Mouse (Mus musculus) heart, postnatal 0 days (tissue): ENCODE data around the gene Asic2. TPM values are rescaled to one million over a fixed set of nuclear protein-coding genes. Genes with fewer than 3 reads are reported as not detected.

ENCODE experiments used
- ATAC-seq: fragments of 200-750 bp; cut with Nextera tagmentation; 2 replicates; pipeline ENCODE4 v1.8.0; 2017; ENCODE audit warnings: low read depth, moderate number of reproducible peaks, moderate library complexity; ENCODE audit not compliant: insufficient read depth
- DNase-seq: peaks from one replicate; pipeline ENCODE4 v3.0.0-alpha.2; 2016; ENCODE audit warnings: low spot score
- H3K27ac ChIP-seq: fragments of 300-500 bp; sonication (generic); 2 replicates; pipeline ENCODE4 v1.5.1; 2014; ENCODE audit warnings: low read depth, mild to moderate bottlenecking
- H3K27me3 ChIP-seq: fragments of 300-500 bp; sonication (generic); 2 replicates; pipeline ENCODE4 v1.6.1; 2014; ENCODE audit warnings: low read length, mixed read lengths; ENCODE audit not compliant: control insufficient read depth, insufficient read depth
- H3K36me3 ChIP-seq: fragments of 300-500 bp; sonication (generic); replicated peaks from 2 replicates; pipeline ENCODE4 v1.6.1; 2014; ENCODE audit warnings: low read length, mixed read lengths; ENCODE audit not compliant: control insufficient read depth, insufficient read depth
- H3K4me1 ChIP-seq: fragments of 300-500 bp; sonication (generic); 2 replicates; pipeline ENCODE4 v1.6.1; 2014; ENCODE audit warnings: antibody characterized with exemption; ENCODE audit not compliant: control insufficient read depth, insufficient read depth
- H3K4me2 ChIP-seq: fragments of 300-500 bp; sonication (generic); 2 replicates; pipeline ENCODE4 v1.6.1; 2014; ENCODE audit warnings: low read depth, mild to moderate bottlenecking, low read length, moderate library complexity
- H3K4me3 ChIP-seq: fragments of 300-500 bp; sonication (generic); 2 replicates; pipeline ENCODE4 v1.5.1; 2014; ENCODE audit warnings: low read depth, low read length
- H3K9ac ChIP-seq: fragments of 300-500 bp; sonication (generic); replicated peaks from 2 replicates; pipeline ENCODE4 v1.6.1; 2014; ENCODE audit warnings: low read depth, low read length, mixed read lengths
- H3K9me3 ChIP-seq: fragments of 300-500 bp; sonication (generic); replicated peaks from 2 replicates; pipeline ENCODE4 v1.6.1; 2016; ENCODE audit warnings: low read length; ENCODE audit not compliant: control insufficient read depth
- CTCF ChIP-seq: IDR thresholded peaks from 2 replicates; pipeline ENCODE4 v1.5.1; 2016; ENCODE audit warnings: antibody characterized with exemption, control low read depth, low read depth
- EP300 ChIP-seq: IDR thresholded peaks from 2 replicates; pipeline ENCODE4 v1.6.1; 2016; ENCODE audit warnings: antibody characterized with exemption, low read depth
- WGBS: fragments of 180-500 bp; shearing (Covaris S2); extraction: QIAGEN DNeasy Blood & Tissue Kit; methylation state at CpG from one replicate; pipeline ENCODE4 v1.1.7; 2014; 5-methylcytosine and 5-hydroxymethylcytosine counted together
- polyA plus RNA-seq: library from polyadenylated mRNA; unstranded; fragments of >200 nt; fragmentation: Nextera tagmentation; extraction: Ambion mirVana; gene quantifications from 2 replicates; pipeline ENCODE4 v1.2.1, GENCODE M21; 2015
- total RNA-seq: library from RNA; depleted of rRNA; stranded (reverse); fragments of >200 nt; gene quantifications from 2 replicates; pipeline ENCODE4 v1.2.3, GENCODE M21; 2014; ENCODE audit warnings: low replicate concordance

Gene Asic2
- total and polyA plus RNA-seq, 2 experiments from 2014 or later = not detected

DNA sequence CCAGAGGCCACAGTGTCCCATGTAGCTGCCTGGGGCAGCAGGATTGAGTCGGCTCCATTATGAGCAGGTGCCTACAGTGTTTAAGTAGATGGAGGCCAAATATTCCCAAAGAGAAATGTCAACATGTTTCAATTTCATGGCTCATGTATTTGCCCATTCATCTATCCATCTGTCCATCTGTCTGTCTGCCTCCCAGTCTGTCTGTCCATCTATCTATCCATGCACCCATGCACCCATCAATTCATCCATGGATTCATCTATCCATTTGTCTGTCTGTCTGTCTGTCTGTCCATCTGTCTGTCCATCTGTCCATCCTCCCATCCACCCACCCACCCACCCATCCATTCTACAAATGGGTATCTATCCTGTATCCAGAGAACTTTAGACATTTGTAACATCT, 861.3 kb downstream of the Asic2 start:
- H3K4me1 ChIP-seq = no peaks in the 10 kb centered on the region
- H3K4me3 ChIP-seq = no peak overlapping the region
- 93% methylated on average over 1 of the region's 1 CpGs for WGBS
- no peaks in the 10 kb centered on the region for H3K9me3 ChIP-seq
- no peak overlapping the region for H3K9ac ChIP-seq
- H3K27ac ChIP-seq = no peak overlapping the region
- H3K27me3 ChIP-seq = no peaks in the 10 kb centered on the region
- H3K36me3 ChIP-seq = no peaks in the 10 kb centered on the region
- DNase-seq (no peak), ATAC-seq (no peak)
- no peak overlapping the region for H3K4me2 ChIP-seq
- TF ChIP-seq CTCF = no peak
- TF ChIP-seq EP300 = no peak

DNA sequence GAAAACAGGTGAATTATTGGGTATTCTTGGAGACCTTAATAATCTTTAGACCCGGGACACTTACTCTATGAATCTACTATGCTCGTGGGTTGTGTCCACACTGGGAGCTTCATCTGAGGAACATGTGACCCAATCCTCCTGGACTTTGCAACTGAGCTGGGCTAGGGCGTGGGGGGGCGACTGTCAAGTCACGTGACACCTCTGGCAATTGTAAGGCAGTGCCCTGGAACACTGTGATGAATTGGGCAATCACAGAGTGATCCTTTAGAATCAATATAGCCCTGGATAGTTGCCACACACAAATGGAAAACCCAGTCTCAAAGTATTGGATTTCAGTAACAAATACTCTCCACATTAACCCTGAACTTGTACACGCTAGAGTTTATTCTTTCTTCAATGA, 867.4 kb downstream of the Asic2 start:
- no peaks in the 10 kb centered on the region for H3K4me1 ChIP-seq
- H3K4me2 ChIP-seq = no peak overlapping the region
- no peak overlapping the region for H3K9ac ChIP-seq
- no peaks in the 10 kb centered on the region for H3K27me3 ChIP-seq
- 73% methylated on average over 6 of the region's 6 CpGs for WGBS
- no peak overlapping the region for H3K27ac ChIP-seq
- no peaks in the 10 kb centered on the region for H3K9me3 ChIP-seq
- TF ChIP-seq EP300 = no peak
- TF ChIP-seq CTCF = no peak
- H3K4me3 ChIP-seq = no peak overlapping the region
- H3K36me3 ChIP-seq = no peaks in the 10 kb centered on the region
- DNase-seq (no peak), ATAC-seq (no peak)

DNA sequence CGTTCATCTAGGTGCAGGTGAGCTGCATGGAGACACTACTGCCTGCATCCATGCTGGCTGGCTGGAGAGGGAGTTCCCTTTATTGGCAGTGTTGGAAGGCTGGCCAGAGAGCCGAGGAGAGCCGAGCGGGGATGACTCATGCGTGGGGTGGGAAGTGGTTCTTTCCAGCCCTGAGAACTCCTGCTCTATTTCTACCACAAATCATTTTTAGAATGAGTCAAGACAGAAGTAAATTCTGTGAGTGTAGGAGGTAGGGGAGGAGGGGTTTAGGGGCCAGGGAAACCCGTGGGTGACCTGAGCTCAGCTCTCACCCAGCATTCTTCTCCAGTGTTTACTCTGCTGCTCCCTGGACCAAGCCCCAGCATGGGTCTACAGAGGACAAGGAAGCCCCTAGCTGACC, 872.2 kb downstream of the Asic2 start:
- WGBS = 27% methylated on average over 6 of the region's 6 CpGs
- Histone ChIP-seq H3K4me2 (no peak overlapping the region), H3K4me1 (no peaks in the 10 kb centered on the region), H3K9me3 (no peaks in the 10 kb centered on the region), H3K4me3 (no peak overlapping the region), H3K27ac (no peak overlapping the region), H3K36me3 (no peaks in the 10 kb centered on the region), H3K9ac (no peak overlapping the region), H3K27me3 (no peaks in the 10 kb centered on the region)
- DNase-seq (no peak), ATAC-seq (no peak)
- no peak for TF ChIP-seq EP300
- TF ChIP-seq CTCF = no peak

DNA sequence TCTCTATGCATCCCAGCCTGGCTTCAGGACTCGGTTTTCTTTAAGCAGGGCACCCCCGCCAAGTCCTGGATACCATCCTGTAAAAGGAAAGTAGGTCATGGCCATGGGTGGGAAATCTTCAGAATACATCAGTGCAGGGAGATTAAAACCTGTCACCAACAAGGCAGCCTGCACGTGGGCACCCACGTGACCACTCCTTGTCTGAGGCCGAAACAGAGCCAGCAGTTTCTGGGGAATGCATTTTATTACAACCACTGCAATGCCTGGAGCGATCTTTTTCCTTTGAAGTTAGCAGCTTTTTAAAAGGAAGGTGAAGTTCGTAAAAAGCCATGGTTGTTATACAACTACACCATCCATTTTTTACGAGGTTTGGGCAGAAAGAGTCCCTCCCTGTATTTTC, 873.7 kb downstream of the Asic2 start:
- Histone ChIP-seq H3K4me2 (no peak overlapping the region), H3K4me1 (no peaks in the 10 kb centered on the region), H3K4me3 (no peak overlapping the region), H3K9me3 (no peaks in the 10 kb centered on the region), H3K27ac (no peak overlapping the region), H3K9ac (no peak overlapping the region), H3K36me3 (no peaks in the 10 kb centered on the region), H3K27me3 (no peaks in the 10 kb centered on the region)
- TF ChIP-seq EP300 (no peak), CTCF (no peak)
- no peak for ATAC-seq
- 69% methylated on average over 8 of the region's 8 CpGs for WGBS
- DNase-seq = no peak

DNA sequence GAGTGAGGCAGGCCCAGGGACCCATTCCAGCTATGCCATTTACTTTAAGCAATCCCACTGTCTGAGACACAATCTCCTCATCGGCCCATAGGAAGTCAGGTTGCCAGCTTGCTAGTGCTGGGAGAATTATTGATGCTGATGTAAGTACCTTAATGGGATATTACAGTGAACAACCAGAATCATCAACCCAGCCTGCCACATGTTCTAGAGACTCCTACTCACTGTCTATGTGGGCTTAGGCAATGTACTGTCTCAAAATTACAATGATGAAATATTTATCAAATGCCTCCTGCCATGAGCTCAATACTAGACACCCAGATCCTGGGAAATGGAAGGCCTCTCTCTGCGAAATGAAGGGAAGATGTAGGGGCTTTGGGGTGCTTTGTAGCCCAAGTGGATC, 876.1 kb downstream of the Asic2 start:
- DNase-seq = no peak

DNA sequence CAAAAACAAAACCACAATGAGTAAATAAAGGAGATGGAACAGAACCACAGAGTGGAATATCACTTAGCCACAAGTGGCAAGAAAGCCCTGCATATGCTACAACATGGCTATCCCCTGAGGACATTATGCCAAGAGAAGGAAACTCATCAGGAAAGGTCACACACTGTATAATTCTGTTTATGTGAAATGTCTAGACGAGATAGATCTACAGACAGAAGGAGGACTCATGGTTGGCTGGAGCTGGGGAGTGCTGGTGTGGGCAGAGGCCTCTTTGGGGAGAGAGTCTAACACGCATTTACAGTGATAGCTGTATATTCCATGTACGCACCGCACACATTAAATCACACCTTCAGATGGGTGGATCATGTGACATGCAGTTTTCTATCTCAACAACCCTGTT, 884.4 kb downstream of the Asic2 start:
- ATAC-seq (no peak), DNase-seq (no peak)
- 76% methylated on average over 4 of the region's 4 CpGs for WGBS
- H3K4me2 ChIP-seq = no peak overlapping the region
- TF ChIP-seq CTCF = no peak
- H3K27ac ChIP-seq = no peak overlapping the region
- no peak overlapping the region for H3K9ac ChIP-seq
- no peaks in the 10 kb centered on the region for H3K9me3 ChIP-seq
- no peaks in the 10 kb centered on the region for H3K36me3 ChIP-seq
- no peak overlapping the region for H3K4me3 ChIP-seq
- no peaks in the 10 kb centered on the region for H3K27me3 ChIP-seq
- H3K4me1 ChIP-seq = no peaks in the 10 kb centered on the region

More for the DNA sequence above, 876.1 kb downstream of the Asic2 start:
- 70% methylated on average over 2 of the region's 2 CpGs for WGBS
- no peak overlapping the region for H3K4me2 ChIP-seq
- no peak overlapping the region for H3K9ac ChIP-seq
- no peaks in the 10 kb centered on the region for H3K36me3 ChIP-seq
- no peaks in the 10 kb centered on the region for H3K27me3 ChIP-seq
- no peaks in the 10 kb centered on the region for H3K4me1 ChIP-seq
- no peak overlapping the region for H3K4me3 ChIP-seq
- no peak for TF ChIP-seq CTCF
- TF ChIP-seq EP300 = no peak
- ATAC-seq = no peak
- H3K9me3 ChIP-seq = no peaks in the 10 kb centered on the region
- H3K27ac ChIP-seq = no peak overlapping the region
